Mouse (Mus musculus) natural killer cell, adult 2 months (primary cell): Measurements from ENCODE around the gene Plce1.
A peak's percentile ranks its signal among the peaks of the same experiment; 100 is the strongest.

Experiments used
- DNase-seq, 2 experiments: peaks; one replicate each; pipeline ENCODE4 v3.0.0; 2022; ENCODE audit warnings: low spot score in 2 of 2

Gene Plce1

GRCm38 (mm10) chr19:38723969-38724368 is 243.1 kb downstream of the Plce1 start:
- no peak for DNase-seq

- no peak for DNase-seq
These were observed 247.9 kb downstream of the Plce1 start for GRCm38 (mm10) chr19:38728842-38729241.

GRCm38 (mm10) chr19:38729264-38729663 is 248.4 kb downstream of the Plce1 start:
- DNase-seq: no peak

DNA sequence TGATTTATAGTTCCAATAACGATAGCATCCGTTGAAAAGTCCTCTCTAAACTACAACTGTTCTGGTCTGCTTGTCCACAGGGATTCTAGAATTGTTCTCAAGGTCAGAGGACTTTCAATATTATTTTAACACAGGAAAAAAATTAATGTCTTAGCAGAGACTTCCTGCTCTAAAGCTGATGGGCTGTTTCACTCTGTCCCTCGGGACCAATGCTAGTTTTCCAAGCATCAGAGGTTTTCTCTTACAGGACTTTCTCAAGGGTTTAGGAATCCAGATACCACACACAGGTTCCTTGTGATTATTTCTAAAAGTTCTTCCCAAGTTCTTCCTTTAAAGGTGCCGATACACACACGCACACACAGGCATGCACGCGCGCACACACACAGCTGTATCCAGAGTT is 263.6 kb downstream of the Plce1 start:
- no peak for DNase-seq

DNA sequence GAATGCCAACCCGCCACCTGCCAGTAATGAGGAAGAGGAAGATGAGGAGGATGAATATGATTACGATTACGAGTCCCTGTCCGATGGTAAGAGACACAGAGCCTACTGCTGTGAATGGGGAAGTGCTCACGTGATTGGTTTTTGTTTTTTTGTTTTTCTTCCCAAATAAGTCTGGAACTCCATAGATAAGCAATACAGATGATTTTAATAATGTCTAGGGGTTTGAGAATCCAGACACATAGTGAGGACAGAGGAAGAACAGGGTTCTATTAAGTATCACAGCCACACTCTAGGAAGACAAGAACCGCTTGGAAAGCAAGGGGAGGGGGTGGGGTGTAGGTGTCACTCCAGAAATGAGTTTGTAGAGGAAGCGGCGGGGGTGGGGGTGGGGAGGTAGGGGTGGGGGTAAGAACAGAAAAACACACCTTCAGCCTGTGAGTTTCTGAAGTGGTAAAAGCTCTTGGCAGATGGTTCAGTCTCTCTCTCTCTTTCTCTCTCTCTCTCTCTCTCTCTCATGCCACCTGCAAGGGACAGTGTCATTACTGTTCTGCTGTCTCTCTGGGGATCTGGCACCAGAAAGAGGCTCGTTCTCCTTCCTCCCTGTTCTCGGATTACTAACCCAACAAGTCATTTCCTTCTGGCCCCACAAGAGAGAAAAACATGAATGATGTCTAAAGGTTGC is 265.0 kb downstream of the Plce1 start:
- no peak for DNase-seq

GRCm38 (mm10) chr19:38746492-38747014 is 265.6 kb downstream of the Plce1 start:
- no peak for DNase-seq

- DNase-seq: no peak
These were observed 269.3 kb downstream of the Plce1 start for GRCm38 (mm10) chr19:38750192-38750591.

DNA sequence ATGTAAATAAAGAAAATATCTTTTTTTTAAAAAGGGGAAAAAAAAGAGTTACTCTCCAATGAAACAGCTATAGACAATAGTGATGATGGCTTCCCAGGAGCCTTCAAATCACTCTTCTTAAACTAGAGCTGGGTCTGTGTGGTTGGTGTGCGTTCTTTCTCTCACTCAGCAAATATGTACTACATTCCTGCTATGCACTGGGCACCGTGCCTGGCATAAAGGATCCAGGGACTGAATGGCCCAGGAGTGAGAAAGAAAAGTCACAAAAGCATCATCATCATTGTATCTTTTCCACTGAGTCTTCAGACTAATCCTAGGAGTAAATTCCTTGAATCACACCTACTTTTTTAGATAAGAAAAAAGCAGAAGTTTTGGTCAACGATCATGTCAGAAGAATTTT is 276.3 kb downstream of the Plce1 start:
- no peak for DNase-seq

DNA sequence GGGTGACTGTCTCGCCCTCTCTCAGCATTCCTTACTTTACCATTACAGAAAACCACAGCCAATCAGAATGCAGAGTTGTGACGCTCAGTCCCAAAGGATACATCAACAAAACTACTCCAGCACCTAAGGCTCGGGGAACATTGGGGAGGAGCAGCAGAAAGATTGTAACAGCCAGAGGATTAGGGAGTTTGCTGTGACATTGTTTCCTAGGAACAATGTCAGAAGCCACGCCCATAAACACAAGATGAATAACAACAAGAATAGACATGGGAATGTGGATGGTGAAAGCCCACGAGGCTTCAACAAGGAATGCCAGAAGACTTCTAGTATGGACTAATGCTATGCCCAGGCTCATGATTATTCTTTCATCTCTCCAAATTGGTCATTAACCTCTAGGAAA is 277.1 kb downstream of the Plce1 start:
- DNase-seq: no peak

- no peak for DNase-seq
These were observed 278.0 kb downstream of the Plce1 start for GRCm38 (mm10) chr19:38758685-38759472.

GRCm38 (mm10) chr19:38760441-38760840 is 279.5 kb downstream of the Plce1 start:
- DNase-seq: no peak

DNA sequence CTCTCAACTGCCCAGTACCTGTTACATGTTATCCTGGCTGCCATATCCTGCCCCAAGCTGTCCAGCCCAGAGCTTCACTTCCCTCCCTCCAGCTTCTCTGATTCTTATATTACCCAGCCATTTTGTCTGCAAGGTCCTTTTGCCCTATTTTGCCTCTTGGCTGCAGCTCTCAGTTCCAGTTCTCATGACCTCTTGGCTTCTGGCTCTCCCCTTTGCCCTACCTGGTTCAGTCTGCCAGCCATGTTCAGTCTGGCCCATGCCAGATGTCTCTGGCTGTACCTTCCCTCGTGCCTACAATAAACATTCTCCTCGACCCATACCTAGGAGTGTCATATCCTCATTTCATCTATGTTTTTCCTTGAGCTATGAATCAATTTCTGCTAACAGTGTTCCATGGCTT is 285.4 kb downstream of the Plce1 start:
- no peak for DNase-seq

GRCm38 (mm10) chr19:38775548-38775947 is 294.6 kb downstream of the Plce1 start:
- no peak for DNase-seq

GRCm38 (mm10) chr19:38778805-38779204 is 297.9 kb downstream of the Plce1 start:
- DNase-seq: no peak

DNA sequence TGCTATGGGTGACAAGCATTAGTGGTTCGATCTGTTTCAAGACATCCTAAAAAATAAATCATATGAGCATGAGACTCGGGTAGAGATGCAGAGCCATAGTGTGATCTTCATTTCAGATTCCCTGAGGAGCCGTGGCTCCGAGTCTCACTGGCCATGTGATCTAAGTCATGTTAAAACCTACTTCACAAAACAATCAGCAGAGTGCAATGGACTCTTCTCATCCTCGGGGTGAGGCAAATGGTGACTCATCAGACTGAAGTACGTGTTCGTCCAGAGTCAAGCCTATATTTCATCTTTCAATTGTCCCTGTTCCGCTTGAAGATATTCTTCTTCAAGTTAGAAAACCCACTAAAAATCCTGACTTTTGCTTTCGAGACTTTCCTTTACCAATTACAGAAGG is 302.6 kb downstream of the Plce1 start:
- no peak for DNase-seq

GRCm38 (mm10) chr19:38787756-38788155 is 306.8 kb downstream of the Plce1 start:
- no peak for DNase-seq

DNA sequence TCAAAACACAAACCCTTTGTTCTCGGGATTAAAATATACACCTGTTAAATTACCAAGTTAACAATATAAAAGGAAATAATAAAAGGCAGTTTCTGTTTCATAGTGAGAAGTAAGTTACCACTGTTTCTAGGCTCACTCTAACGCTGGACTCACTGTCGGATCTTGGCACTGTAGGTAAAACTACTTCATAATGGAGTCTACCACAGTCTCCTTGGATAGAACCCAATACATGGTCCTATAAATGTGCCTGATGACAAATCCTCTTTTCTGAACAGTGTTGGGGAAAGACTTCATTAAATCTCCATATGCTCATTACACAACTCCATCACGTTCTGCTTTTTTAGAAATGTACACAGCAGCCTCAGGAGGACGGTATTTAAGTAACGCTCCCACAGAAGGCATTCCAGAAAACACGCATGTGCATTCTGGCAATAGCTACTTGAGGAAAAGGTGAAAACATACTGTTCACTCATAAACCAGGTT is 312.7 kb downstream of the Plce1 start:
- no peak for DNase-seq

DNA sequence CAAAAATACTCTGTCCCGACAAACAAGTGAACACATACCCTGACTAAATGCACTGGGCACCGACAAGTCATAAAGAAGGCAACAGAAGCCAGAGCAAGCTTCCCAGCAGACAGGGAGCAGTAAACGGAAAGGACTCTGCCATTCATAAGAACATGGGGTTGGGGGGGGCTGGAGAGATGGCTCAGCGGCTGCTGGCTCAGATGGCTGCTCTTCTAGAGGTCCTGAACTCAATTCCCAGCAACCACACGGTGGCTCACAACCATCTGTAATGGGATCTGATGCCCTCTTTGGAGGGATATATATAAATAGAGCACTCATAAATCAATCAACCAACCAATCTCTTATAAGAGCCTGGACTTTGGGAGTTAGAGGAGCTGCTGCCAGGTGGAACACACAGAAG is 315.6 kb downstream of the Plce1 start:
- DNase-seq: no peak

DNA sequence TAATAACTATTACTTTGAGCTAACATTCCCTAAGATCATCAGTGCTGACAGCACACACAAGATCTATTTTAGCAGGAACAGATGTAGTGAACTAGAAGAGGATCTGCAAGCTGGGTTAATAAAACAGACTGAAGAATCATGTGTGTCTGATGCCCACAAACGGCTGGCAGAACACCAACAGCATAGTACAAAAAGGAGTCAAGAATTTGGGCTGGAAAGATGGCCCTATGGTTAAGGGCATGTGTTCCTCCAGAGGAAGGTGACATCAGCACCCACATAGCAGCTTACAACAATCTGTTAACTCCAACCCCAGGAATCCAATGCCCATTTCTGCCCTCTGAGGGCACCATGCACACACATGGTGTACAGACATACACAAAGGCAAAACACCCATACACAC is 317.4 kb downstream of the Plce1 start:
- no peak for DNase-seq

DNA sequence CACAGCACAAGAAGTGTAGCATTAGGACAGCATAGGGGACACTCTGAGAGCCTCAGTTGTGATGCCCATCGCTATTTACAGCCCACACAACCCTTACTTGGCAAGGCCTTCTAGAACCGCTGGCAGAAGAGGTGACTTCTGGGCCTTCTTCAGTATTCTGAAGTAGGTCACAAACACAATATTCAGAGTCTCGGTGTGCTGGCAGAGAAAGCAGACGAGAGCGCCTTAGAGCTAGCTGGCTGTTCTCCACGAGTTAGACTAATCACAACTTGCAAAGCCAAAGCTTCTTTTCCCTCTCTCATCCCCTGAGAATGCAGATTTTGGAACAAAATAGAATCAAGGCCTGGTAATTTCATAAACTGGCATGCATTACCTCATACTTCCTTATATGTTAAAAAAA is 317.9 kb downstream of the Plce1 start:
- DNase-seq: no peak

GRCm38 (mm10) chr19:38818191-38818590 is 337.3 kb downstream of the Plce1 start:
- no peak for DNase-seq

- peak; percentile 87 to 91 for DNase-seq
These were observed 338.0 kb downstream of the Plce1 start, which contains the start of gene Noc3l for GRCm38 (mm10) chr19:38818766-38819426. Gene Noc3l, minus strand, starts transcription at chr19:38819237.
